Mouse (Mus musculus) heart, embryonic 13.5 days (tissue): ENCODE measurements around the gene Bub3. TPM values are rescaled to one million over a fixed set of nuclear protein-coding genes. Genes with fewer than 3 reads are reported as not detected.

Experiments
- ATAC-seq: fragments of 200-750 bp; cut with Nextera tagmentation; 2 replicates; pipeline ENCODE4 v1.8.0; 2017; ENCODE audit warnings: moderate TSS enrichment; ENCODE audit not compliant: insufficient number of reproducible peaks, low FRiP score, low TSS enrichment; ENCODE audit errors: extremely low read depth
- H3K27ac ChIP-seq: fragments of 300-500 bp; sonication (generic); replicated peaks from 2 replicates; pipeline ENCODE4 v1.5.1; 2015; ENCODE audit warnings: moderate library complexity, mild to moderate bottlenecking, inconsistent platforms
- H3K27me3 ChIP-seq: fragments of 300-500 bp; sonication (generic); replicated peaks from 2 replicates; pipeline ENCODE4 v1.6.1; 2015; ENCODE audit warnings: mild to moderate bottlenecking, inconsistent platforms
- H3K36me3 ChIP-seq: fragments of 300-500 bp; sonication (generic); 2 replicates; pipeline ENCODE4 v1.6.1; 2015; ENCODE audit warnings: mild to moderate bottlenecking, inconsistent platforms
- H3K4me1 ChIP-seq: fragments of 300-500 bp; sonication (generic); 2 replicates; pipeline ENCODE4 v1.6.1; 2015; ENCODE audit warnings: inconsistent platforms
- H3K4me2 ChIP-seq: fragments of 300-500 bp; sonication (generic); 2 replicates; pipeline ENCODE4 v1.6.1; 2015; ENCODE audit warnings: inconsistent platforms, mild to moderate bottlenecking, moderate library complexity
- H3K4me3 ChIP-seq: fragments of 300-500 bp; sonication (generic); 2 replicates; pipeline ENCODE4 v1.5.1; 2015; ENCODE audit warnings: moderate library complexity, mild to moderate bottlenecking, inconsistent platforms
- H3K9ac ChIP-seq: fragments of 300-500 bp; sonication (generic); 2 replicates; pipeline ENCODE4 v1.6.1; 2015; ENCODE audit warnings: inconsistent platforms, mild to moderate bottlenecking, moderate library complexity
- H3K9me3 ChIP-seq: fragments of 300-500 bp; sonication (generic); 2 replicates; pipeline ENCODE4 v1.6.1; 2016; ENCODE audit warnings: inconsistent platforms
- WGBS: fragments of 180-500 bp; shearing (Covaris S2); methylation state at CpG from one replicate; pipeline ENCODE4 v1.1.7; 2015; ENCODE audit warnings: mixed read lengths; 5-methylcytosine and 5-hydroxymethylcytosine counted together
- polyA plus RNA-seq: library from polyadenylated mRNA; unstranded; fragments of >200 nt; fragmentation: Nextera tagmentation; extraction: Ambion mirVana; gene quantifications from 2 replicates; pipeline ENCODE4 v1.2.1, GENCODE M21; 2015

The Bub3 gene
- polyA plus RNA-seq, 1 experiment from 2014 or later = 130 TPM

DNA sequence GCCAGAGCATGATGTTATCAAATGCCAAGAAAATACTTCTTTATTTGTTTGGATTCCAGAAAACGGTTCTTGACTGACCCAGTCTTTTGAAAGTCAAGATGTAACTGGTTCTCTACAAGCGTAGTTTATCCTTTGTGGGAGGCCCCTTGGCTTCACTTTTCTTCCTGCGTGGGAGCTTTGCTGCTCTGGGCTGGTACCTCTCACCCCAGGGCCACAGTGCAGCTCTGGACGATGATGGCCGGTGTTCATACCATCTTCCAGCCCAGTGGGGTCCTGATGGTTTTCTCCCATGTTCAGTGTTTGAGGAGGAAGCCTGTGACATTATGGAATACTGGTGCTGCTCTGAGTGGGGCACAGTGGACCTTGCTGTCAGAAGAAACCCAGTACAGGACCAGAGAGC, 12.5 kb upstream of the Bub3 start:
- ATAC-seq = no peak
- 1% methylated on average over 5 of the region's 5 CpGs for WGBS
- Histone ChIP-seq H3K27me3 (peaks cover 100% of the 10 kb centered on the region), H3K9me3 (no peaks in the 10 kb centered on the region), H3K36me3 (no peaks in the 10 kb centered on the region), H3K9ac (no peak overlapping the region), H3K4me3 (no peak overlapping the region), H3K27ac (no peak overlapping the region), H3K4me1 (peaks cover 21% of the 10 kb centered on the region), H3K4me2 (no peak overlapping the region)

- 4% methylated on average over 3 of the region's 3 CpGs for WGBS
- Histone ChIP-seq H3K9me3 (no peaks in the 10 kb centered on the region), H3K27ac (no peak within 1 kb of the TSS), H3K4me2 (no peak within 1 kb of the TSS), H3K4me3 (no peak within 1 kb of the TSS), H3K27me3 (peaks cover 100% of the 10 kb centered on the region), H3K9ac (no peak within 1 kb of the TSS), H3K36me3 (no peaks in the 10 kb centered on the region), H3K4me1 (peaks cover 11% of the 10 kb centered on the region)
- no peak for ATAC-seq
These were observed 11.5 kb upstream of the Bub3 start, which contains the start of gene Hmx2 for GRCm38 (mm10) chr7:131548473-131548872. Gene Hmx2, plus strand, starts transcription at chr7:131548773.

DNA sequence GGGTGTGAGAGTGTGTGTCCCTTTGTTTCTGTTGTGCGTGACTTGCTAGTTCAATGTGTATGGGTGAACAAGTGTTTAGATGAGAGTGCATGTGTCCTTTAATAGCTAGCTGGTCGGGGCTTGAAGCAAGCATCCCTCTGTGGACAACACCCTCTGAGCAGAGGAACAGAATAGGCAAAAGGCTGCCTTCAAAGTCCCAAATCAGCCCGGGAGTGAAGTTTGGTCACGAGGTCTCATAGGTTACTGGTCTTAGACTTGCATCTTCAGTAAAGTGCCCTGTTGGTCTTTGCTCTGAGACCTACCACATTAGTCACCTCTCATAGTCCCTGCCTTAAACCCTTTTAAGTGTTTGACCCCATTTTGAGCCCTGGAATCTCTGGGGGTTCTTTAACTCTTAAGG, 8.6 kb upstream of the Bub3 start:
- Histone ChIP-seq H3K9ac (no peak overlapping the region), H3K27me3 (peaks cover 100% of the 10 kb centered on the region), H3K27ac (no peak overlapping the region), H3K4me3 (no peak overlapping the region), H3K4me2 (no peak overlapping the region), H3K36me3 (no peaks in the 10 kb centered on the region), H3K4me1 (peaks cover 22% of the 10 kb centered on the region), H3K9me3 (no peaks in the 10 kb centered on the region)
- no peak for ATAC-seq
- 0% methylated on average over 4 of the region's 4 CpGs for WGBS

- Histone ChIP-seq H3K27me3 (peaks cover 100% of the 10 kb centered on the region), H3K9me3 (no peaks in the 10 kb centered on the region), H3K36me3 (no peaks in the 10 kb centered on the region), H3K4me3 (no peak overlapping the region), H3K27ac (no peak overlapping the region), H3K4me1 (peaks cover 28% of the 10 kb centered on the region), H3K4me2 (no peak overlapping the region), H3K9ac (no peak overlapping the region)
- WGBS = under 1% methylated on average over 42 of the region's 42 CpGs
- ATAC-seq = no peak
These were observed 7.9 kb upstream of the Bub3 start for GRCm38 (mm10) chr7:131551931-131552741.

- Histone ChIP-seq H3K27me3 (peaks cover 100% of the 10 kb centered on the region), H3K36me3 (no peaks in the 10 kb centered on the region), H3K27ac (no peak overlapping the region), H3K4me1 (peaks cover 28% of the 10 kb centered on the region), H3K9ac (no peak overlapping the region), H3K9me3 (no peaks in the 10 kb centered on the region), H3K4me2 (no peak overlapping the region), H3K4me3 (no peak overlapping the region)
- WGBS = under 1% methylated on average over 5 of the region's 5 CpGs
- no peak for ATAC-seq
These were observed 7.2 kb upstream of the Bub3 start for GRCm38 (mm10) chr7:131552781-131553180.

GRCm38 (mm10) chr7:131553771-131554175, 6.2 kb upstream of the Bub3 start:
- WGBS = under 1% methylated on average over 35 of the region's 39 CpGs
- Histone ChIP-seq H3K4me1 (peaks cover 28% of the 10 kb centered on the region), H3K36me3 (no peaks in the 10 kb centered on the region), H3K9me3 (no peaks in the 10 kb centered on the region), H3K27me3 (peaks cover 100% of the 10 kb centered on the region), H3K27ac (no peak overlapping the region), H3K4me3 (peak overlapping the region; percentile 46), H3K4me2 (peak overlapping the region; percentile 67), H3K9ac (0 out of 2 replicates have a peak overlapping the region, but pooled peaks have one; percentile 33)
- no peak for ATAC-seq

GRCm38 (mm10) chr7:131554341-131555180, 5.5 kb upstream of the Bub3 start:
- Histone ChIP-seq H3K9ac (0 out of 2 replicates have a peak overlapping the region, but pooled peaks have one; percentile 33), H3K27ac (no peak overlapping the region), H3K4me3 (peak overlapping the region; percentile 46), H3K4me2 (peak overlapping the region; percentile 67), H3K36me3 (no peaks in the 10 kb centered on the region), H3K27me3 (peaks cover 100% of the 10 kb centered on the region), H3K9me3 (no peaks in the 10 kb centered on the region), H3K4me1 (peaks cover 28% of the 10 kb centered on the region)
- peak; percentile 41; the same call in 1 of the 2 replicates for ATAC-seq
- WGBS = under 1% methylated on average over 45 of the region's 45 CpGs

DNA sequence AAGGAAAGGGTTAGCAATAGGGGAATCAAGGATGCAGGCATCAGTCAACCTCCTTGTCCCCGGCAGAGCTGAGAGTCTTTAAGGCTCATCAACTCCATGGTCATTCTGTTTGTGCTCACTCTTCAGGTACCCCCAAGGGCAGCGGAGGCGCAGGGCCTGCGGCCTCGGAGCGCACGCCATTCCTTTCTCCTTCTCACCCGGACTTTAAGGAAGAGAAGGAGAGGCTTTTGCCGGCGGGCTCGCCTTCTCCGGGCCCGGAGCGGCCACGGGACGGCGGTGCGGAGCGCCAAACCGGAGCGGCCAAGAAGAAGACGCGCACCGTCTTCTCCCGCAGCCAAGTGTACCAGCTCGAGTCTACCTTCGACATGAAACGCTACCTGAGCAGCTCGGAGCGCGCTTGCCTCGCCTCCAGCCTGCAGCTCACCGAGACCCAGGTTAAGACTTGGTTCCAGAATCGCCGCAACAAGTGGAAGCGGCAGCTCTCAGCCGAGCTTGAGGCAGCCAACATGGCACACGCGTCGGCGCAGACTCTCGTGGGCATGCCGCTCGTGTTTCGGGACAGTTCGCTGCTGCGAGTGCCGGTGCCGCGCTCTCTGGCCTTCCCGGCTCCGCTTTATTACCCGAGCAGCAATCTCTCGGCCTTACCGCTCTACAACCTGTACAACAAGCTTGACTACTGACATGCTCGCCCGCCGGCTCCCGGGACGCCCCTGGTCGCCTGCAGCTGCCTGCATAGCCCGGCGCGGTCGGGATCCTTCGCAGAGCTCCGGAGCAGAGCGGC, 4.5 kb upstream of the Bub3 start:
- peaks cover 91% of the 10 kb centered on the region for H3K27me3 ChIP-seq
- H3K9ac ChIP-seq = no peak overlapping the region
- WGBS = under 1% methylated on average over 68 of the region's 68 CpGs

DNA sequence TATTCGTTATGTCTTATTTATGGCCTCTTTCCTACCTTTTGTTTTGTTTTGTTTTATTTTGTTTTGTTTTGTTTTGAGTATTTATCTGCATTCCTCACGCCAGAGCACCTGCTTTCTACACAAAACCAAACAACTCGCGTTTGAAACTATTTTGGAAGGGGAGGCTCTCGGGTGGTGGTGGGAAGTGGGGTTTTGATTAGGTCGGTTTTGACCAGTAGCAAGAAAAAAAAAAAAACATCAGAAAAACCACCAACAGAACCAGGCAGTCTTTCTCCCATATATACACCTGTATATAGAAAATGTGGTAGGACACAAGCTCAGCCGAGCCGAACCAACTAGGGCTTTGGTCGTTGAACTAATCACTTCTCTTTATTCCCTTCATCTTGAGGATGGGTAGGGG, 3.9 kb upstream of the Bub3 start:
- Histone ChIP-seq H3K27me3 (peaks cover 85% of the 10 kb centered on the region), H3K27ac (no peak overlapping the region), H3K36me3 (no peaks in the 10 kb centered on the region), H3K4me1 (peaks cover 32% of the 10 kb centered on the region), H3K9me3 (no peaks in the 10 kb centered on the region), H3K4me2 (peak overlapping the region; percentile 50; the same call in 1 of the 2 replicates), H3K4me3 (0 out of 2 replicates have a peak overlapping the region, but pooled peaks have one; percentile 37), H3K9ac (no peak overlapping the region)
- 1% methylated on average over 9 of the region's 9 CpGs for WGBS
- ATAC-seq = no peak

More for the DNA sequence above, 4.5 kb upstream of the Bub3 start:
- Histone ChIP-seq H3K4me3 (peak overlapping the region; percentile 37), H3K36me3 (no peaks in the 10 kb centered on the region), H3K4me2 (peak overlapping the region; percentile 50), H3K4me1 (peaks cover 28% of the 10 kb centered on the region), H3K27ac (no peak overlapping the region), H3K9me3 (no peaks in the 10 kb centered on the region)
- no peak for ATAC-seq

DNA sequence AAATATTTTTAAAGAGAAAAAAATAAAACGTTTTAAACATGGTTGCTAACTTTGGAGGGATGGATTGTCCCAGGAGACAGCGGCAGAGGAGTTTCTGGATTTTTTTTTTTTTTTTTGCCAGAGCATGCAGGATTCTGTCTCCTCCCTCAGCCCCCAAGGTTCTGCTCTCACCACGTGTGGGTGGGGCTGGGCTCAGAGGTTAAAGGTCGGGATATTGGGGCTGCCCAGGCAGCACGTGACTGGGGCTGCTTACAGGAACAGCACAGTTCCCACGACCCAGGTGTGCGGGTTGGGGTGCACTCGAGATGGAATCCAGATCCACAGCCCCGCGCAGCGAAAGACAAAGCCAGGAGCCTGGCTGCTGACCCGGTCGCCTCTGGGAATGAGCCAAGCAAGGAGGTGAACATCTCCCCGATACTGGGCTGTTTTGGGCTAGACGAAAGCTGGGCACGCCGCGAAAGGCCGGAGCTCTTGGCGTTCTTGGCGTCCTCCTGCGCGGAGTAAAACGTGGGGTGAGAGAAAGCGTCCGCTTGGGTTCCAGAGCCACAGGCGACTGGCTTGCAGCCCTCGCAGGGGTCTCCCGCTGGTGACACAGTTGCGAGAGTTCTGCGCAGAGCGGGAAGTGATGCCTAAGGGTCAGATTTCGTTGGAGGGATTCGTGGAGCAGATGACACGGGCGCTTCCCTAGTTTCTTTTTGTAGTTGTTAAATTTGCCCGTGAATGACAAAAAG, 3.3 kb upstream of the Bub3 start:
- no peak overlapping the region for H3K4me2 ChIP-seq
- 1% methylated on average over 37 of the region's 37 CpGs for WGBS
- peaks cover 79% of the 10 kb centered on the region for H3K27me3 ChIP-seq
- H3K4me3 ChIP-seq = no peak overlapping the region; the same call in 1 of the 2 replicates
- ATAC-seq = no peak
- H3K9ac ChIP-seq = 0 out of 2 replicates have a peak overlapping the region, but pooled peaks have one; percentile 14
- H3K36me3 ChIP-seq = peaks cover under 1% of the 10 kb centered on the region
- H3K27ac ChIP-seq = no peak overlapping the region
- peaks cover 38% of the 10 kb centered on the region for H3K4me1 ChIP-seq
- H3K9me3 ChIP-seq = no peaks in the 10 kb centered on the region
